Mouse (Mus musculus) embryonic facial prominence, embryonic 11.5 days (tissue): Measurements from ENCODE around the gene Mien1. TPM values are rescaled to one million over a fixed set of nuclear protein-coding genes. Genes with fewer than 3 reads are reported as not detected.

Source experiments
- ATAC-seq: fragments of 200-750 bp; cut with Nextera tagmentation; replicated peaks from 2 replicates; pipeline ENCODE4 v1.8.0; 2017; ENCODE audit warnings: low read depth; ENCODE audit not compliant: insufficient number of reproducible peaks, low FRiP score, low TSS enrichment
- DNase-seq: peaks from one replicate; pipeline ENCODE4 v3.0.0-alpha.2; 2015; ENCODE audit warnings: low spot score
- H3K27ac ChIP-seq: fragments of 300-500 bp; sonication (generic); replicated peaks from 2 replicates; pipeline ENCODE4 v1.5.1; 2014; ENCODE audit warnings: mild to moderate bottlenecking, low read depth, low read length, control low read depth
- H3K27me3 ChIP-seq: fragments of 300-500 bp; sonication (generic); 2 replicates; pipeline ENCODE4 v1.6.1; 2014; ENCODE audit warnings: mild to moderate bottlenecking, low read length, moderate library complexity, mixed read lengths; ENCODE audit not compliant: control insufficient read depth, insufficient read depth
- H3K36me3 ChIP-seq: fragments of 300-500 bp; sonication (generic); replicated peaks from 2 replicates; pipeline ENCODE4 v1.6.1; 2014; ENCODE audit warnings: low read depth, mild to moderate bottlenecking, low read length, moderate library complexity, mixed read lengths; ENCODE audit not compliant: control insufficient read depth, insufficient read depth
- H3K4me1 ChIP-seq: fragments of 300-500 bp; sonication (generic); 2 replicates; pipeline ENCODE4 v1.6.1; 2014; ENCODE audit warnings: low read length, mixed read lengths; ENCODE audit not compliant: control insufficient read depth, insufficient read depth
- H3K4me2 ChIP-seq: fragments of 300-500 bp; sonication (generic); 2 replicates; pipeline ENCODE4 v1.6.1; 2014; ENCODE audit warnings: low read depth, mild to moderate bottlenecking, control low read depth, low read length, moderate library complexity
- H3K4me3 ChIP-seq: fragments of 300-500 bp; sonication (generic); 2 replicates; pipeline ENCODE4 v1.5.1; 2014; ENCODE audit warnings: low read depth, low read length, control low read depth
- H3K9ac ChIP-seq: fragments of 300-500 bp; sonication (generic); replicated peaks from 2 replicates; pipeline ENCODE4 v1.6.1; 2014; ENCODE audit warnings: mild to moderate bottlenecking, control low read depth, low read length
- H3K9me3 ChIP-seq: fragments of 300-500 bp; sonication (generic); replicated peaks from 2 replicates; pipeline ENCODE4 v1.6.1; 2016; ENCODE audit warnings: mild to moderate bottlenecking, low read length, inconsistent platforms, mixed read lengths; ENCODE audit not compliant: control insufficient read depth
- WGBS: fragments of 180-500 bp; shearing (Covaris S2); extraction: QIAGEN DNeasy Blood & Tissue Kit; methylation state at CpG from one replicate; pipeline ENCODE4 v1.1.7; 2014; 5-methylcytosine and 5-hydroxymethylcytosine counted together
- polyA plus RNA-seq: library from polyadenylated mRNA; unstranded; fragments of >200 nt; fragmentation: Nextera tagmentation; extraction: Ambion mirVana; gene quantifications from 2 replicates; pipeline ENCODE4 v1.2.1, GENCODE M21; 2014

Mien1 gene
- polyA plus RNA-seq, 1 experiment from 2014 or later, result 89.3 TPM

DNA sequence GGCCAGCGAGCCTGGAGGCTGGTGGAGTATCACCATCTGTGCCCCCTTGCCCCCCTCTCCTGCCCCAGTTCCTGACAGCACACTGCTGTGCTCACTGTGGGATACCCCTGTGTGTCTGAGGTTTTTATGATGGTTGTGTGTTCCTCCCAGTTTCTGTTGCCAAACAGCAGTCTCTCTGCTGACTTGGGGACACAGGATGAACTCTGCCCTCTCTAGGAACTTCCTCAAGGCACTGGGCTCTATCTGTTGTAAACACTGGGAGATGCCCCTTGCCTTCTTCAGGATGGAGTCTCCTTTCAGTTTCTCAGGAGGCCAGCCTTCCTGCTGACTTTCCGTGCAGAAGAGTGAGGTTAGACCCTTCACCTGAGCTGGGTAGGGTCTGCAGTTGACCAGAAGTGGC is 24.6 kb downstream of the Mien1 start:
- Histone ChIP-seq H3K9me3 (no peaks in the 10 kb centered on the region), H3K36me3 (no peaks in the 10 kb centered on the region; the same call in 1 of the 2 replicates), H3K27ac (no peak overlapping the region), H3K9ac (no peak overlapping the region; the same call in 1 of the 2 replicates), H3K4me2 (peak overlapping the region; percentile 85), H3K4me1 (no peaks in the 10 kb centered on the region), H3K27me3 (no peaks in the 10 kb centered on the region), H3K4me3 (peak overlapping the region; percentile 89)
- DNase-seq (no peak), ATAC-seq (no peak)
- whole genome bisulfite sequencing, result 21% methylated on average over 2 of the region's 2 CpGs

GRCm38 (mm10) chr11:98413731-98414130 is 25.1 kb downstream of the Mien1 start:
- Histone ChIP-seq H3K4me1 (no peaks in the 10 kb centered on the region; the same call in 1 of the 2 replicates), H3K27me3 (no peaks in the 10 kb centered on the region)
- WGBS, result 18% methylated on average over 7 of the region's 7 CpGs

DNA sequence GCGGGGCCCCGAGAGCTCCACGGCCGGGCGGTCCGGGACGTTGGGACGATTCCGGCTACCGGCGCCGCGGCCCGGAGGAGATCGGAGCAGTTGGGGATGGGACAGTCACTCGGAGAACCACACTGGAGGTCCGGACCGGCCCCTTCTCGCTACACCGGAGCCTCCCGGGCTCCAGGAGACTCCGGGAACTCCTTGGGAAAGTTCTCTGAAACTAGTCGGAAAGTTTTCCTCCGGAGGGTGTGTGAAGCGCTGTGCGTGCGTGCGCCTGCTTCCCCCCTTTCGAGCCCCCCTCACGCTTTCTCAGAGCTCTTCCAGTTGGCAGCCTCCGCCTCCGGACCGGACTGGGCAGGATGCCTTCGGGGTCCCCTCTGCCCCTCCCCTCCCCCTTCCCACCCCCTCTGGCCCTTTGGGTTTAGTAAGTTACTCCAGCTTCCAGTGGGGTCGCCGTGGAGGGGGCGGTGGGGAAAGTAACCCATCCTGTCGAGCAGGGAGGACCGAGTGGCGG is 25.9 kb downstream of the Mien1 start:
- H3K36me3 ChIP-seq, result no peaks in the 10 kb centered on the region
- no peaks in the 10 kb centered on the region; the same call in 1 of the 2 replicates for H3K4me1 ChIP-seq
- peak overlapping the region; percentile 85 for H3K4me2 ChIP-seq
- peak overlapping the region; percentile 75 for H3K27ac ChIP-seq
- H3K9me3 ChIP-seq, result no peaks in the 10 kb centered on the region
- peak overlapping the region; percentile 87 for H3K9ac ChIP-seq
- H3K27me3 ChIP-seq, result no peaks in the 10 kb centered on the region
- under 1% methylated on average over 40 of the region's 40 CpGs for WGBS
- peak overlapping the region; percentile 89 for H3K4me3 ChIP-seq
- DNase-seq (peak; percentile 68), ATAC-seq (peak; percentile 26; the same call in 1 of the 2 replicates)

More at GRCm38 (mm10) chr11:98413731-98414130, 25.1 kb downstream of the Mien1 start:
- no peak for ATAC-seq
- no peak for DNase-seq
- Histone ChIP-seq H3K9me3 (no peaks in the 10 kb centered on the region), H3K36me3 (no peaks in the 10 kb centered on the region), H3K4me2 (peak overlapping the region; percentile 85), H3K27ac (no peak overlapping the region), H3K4me3 (peak overlapping the region; percentile 89), H3K9ac (peak overlapping the region; percentile 87)

DNA sequence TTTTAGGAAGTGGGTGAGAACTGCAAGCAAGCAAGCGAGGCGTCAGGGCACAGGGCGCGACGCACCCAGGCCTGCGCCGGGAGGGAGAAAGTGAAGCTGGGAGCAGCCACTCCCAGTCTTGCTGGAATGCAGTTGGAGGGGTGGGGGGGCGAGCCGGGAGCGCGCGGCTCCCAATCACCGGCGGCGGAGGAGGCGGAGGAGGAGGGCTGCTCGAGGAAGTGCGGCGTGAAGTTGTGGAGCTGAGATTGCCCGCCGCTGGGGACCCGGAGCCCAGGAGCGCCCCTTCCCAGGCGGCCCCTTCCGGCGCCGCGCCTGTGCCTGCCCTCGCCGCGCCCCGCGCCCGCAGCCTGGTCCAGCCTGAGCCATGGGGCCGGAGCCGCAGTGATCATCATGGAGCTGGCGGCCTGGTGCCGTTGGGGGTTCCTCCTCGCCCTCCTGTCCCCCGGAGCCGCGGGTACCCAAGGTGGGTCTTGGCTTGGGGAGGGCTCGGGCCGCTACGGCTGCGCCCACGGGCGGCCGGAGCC is 26.5 kb downstream of the Mien1 start, which contains the start of gene Erbb2:
TSS of gene Erbb2 (plus strand) at position 198 of the 524 bp plus-strand sequence.
- H3K4me3 ChIP-seq, result peak within 1 kb of the TSS; percentile 89
- H3K27ac ChIP-seq, result peak within 1 kb of the TSS; percentile 75
- peak; percentile 87 for DNase-seq
- peak within 1 kb of the TSS; percentile 85 for H3K4me2 ChIP-seq
- H3K4me1 ChIP-seq, result no peaks in the 10 kb centered on the region; the same call in 1 of the 2 replicates
- no peaks in the 10 kb centered on the region for H3K27me3 ChIP-seq
- no peaks in the 10 kb centered on the region for H3K9me3 ChIP-seq
- WGBS, result under 1% methylated on average over 43 of the region's 49 CpGs
- H3K36me3 ChIP-seq, result no peaks in the 10 kb centered on the region
- peak within 1 kb of the TSS; percentile 87 for H3K9ac ChIP-seq
- ATAC-seq, result peak; percentile 74

GRCm38 (mm10) chr11:98409341-98409822 is 29.4 kb downstream of the Mien1 start:
- H3K27ac ChIP-seq, result no peak overlapping the region
- WGBS, result 4% methylated on average over 9 of the region's 10 CpGs
- H3K4me3 ChIP-seq, result no peak overlapping the region
- no peaks in the 10 kb centered on the region; the same call in 1 of the 2 replicates for H3K4me1 ChIP-seq
- DNase-seq (peak; percentile 64), ATAC-seq (peak; percentile 69)
- no peaks in the 10 kb centered on the region for H3K9me3 ChIP-seq
- H3K36me3 ChIP-seq, result no peaks in the 10 kb centered on the region
- peak overlapping the region; percentile 27 for H3K4me2 ChIP-seq
- H3K9ac ChIP-seq, result peak overlapping the region; percentile 48
- no peaks in the 10 kb centered on the region for H3K27me3 ChIP-seq

DNA sequence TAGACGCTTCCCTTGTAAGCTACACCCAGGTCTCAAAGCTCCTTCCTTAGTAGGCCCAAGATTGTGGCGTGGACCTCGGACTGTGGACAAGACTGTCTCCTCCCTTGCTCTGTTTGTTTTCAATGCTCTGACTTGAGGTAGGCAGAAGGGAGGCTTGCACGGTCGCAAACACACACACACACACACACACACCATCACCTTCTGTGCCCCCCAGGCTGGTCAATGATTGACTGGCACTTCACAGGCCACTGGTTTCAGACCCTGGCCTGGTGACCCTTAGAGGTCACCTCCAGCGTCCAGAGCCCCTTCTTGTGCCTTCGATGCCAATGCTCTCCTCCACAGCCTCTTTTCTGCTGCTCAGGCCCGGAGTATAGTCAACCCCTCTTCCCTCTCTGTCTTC is 29.9 kb downstream of the Mien1 start:
- Histone ChIP-seq H3K4me2 (peak overlapping the region; percentile 27), H3K4me1 (no peaks in the 10 kb centered on the region; the same call in 1 of the 2 replicates), H3K9ac (peak overlapping the region; percentile 48), H3K27me3 (no peaks in the 10 kb centered on the region), H3K36me3 (no peaks in the 10 kb centered on the region), H3K27ac (peak overlapping the region; percentile 35; the same call in 1 of the 2 replicates), H3K4me3 (no peak overlapping the region), H3K9me3 (no peaks in the 10 kb centered on the region)
- WGBS, result 35% methylated on average over 8 of the region's 8 CpGs
- no peak for ATAC-seq
- no peak for DNase-seq

DNA sequence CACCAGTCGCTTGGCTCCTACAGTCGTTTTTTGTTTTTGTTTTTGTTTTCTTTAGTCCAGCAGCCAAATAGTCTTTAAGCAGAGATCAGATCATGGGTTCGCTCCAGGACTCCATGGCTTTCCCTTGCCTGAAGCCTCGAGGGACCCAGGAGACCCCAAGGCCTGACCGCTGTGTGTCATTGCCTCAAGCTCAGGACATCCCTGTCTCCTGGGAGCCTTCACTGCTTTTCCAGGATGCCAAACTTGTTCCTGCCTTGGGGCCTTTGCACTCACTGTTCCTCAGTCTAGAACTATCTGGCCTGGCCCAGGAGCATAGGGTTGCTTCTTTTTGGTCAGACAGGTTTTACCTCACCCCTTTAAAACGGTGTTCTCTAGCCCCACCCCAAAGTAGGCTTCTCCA is 32.2 kb downstream of the Mien1 start:
- no peaks in the 10 kb centered on the region for H3K9me3 ChIP-seq
- H3K27ac ChIP-seq, result no peak overlapping the region
- no peak overlapping the region for H3K4me2 ChIP-seq
- 66% methylated on average over 6 of the region's 6 CpGs for WGBS
- H3K36me3 ChIP-seq, result no peaks in the 10 kb centered on the region
- ATAC-seq (no peak), DNase-seq (no peak)
- H3K27me3 ChIP-seq, result no peaks in the 10 kb centered on the region
- no peak overlapping the region for H3K9ac ChIP-seq
- H3K4me3 ChIP-seq, result no peak overlapping the region
- no peaks in the 10 kb centered on the region; the same call in 1 of the 2 replicates for H3K4me1 ChIP-seq

DNA sequence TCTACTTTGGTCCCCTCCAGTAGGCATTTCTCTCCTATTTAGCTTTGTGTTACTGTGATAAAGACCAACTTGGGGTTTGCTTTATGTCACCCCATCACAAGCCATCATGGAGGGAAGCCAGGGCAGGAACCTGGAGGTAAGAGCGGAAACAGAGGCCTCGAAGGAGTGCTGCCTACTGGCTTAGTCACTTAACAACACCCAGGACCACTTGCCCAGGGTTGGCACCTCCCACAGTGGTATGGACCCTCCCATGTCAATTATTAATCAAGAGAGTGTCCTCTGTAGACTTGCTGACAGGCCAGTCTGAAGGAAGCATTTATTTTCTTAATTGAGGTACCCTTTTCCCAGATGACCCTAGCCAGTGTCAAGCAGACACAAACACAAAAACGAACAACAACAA is 38.0 kb downstream of the Mien1 start:
- DNase-seq (no peak), ATAC-seq (no peak)
- peak overlapping the region; percentile 58 for H3K4me3 ChIP-seq
- no peak overlapping the region for H3K27ac ChIP-seq
- no peaks in the 10 kb centered on the region for H3K4me1 ChIP-seq
- H3K27me3 ChIP-seq, result no peaks in the 10 kb centered on the region
- H3K4me2 ChIP-seq, result peak overlapping the region; percentile 59
- no peaks in the 10 kb centered on the region for H3K9me3 ChIP-seq
- no peaks in the 10 kb centered on the region for H3K36me3 ChIP-seq
- WGBS, result 53% methylated on average over 3 of the region's 3 CpGs
- peak overlapping the region; percentile 80 for H3K9ac ChIP-seq
